Mouse (Mus musculus) c-Kit-positive CD71-negative TER-119-negative erythroid progenitor cells, embryonic 14.5 days (primary cell): ENCODE data around the gene Gm9936.
A peak's percentile ranks its signal among the peaks of the same experiment; 100 is the strongest.
"Not testable (repeated sequence)": the region's sequence is repeated elsewhere in the genome, so short reads cannot be mapped to it uniquely, and the experiment has no call there.

Experiments used
- DNase-seq: peaks from one replicate; pipeline ENCODE4 v3.0.0-alpha.2; 2013; ENCODE audit warnings: low read depth

The Gm9936 gene

DNA sequence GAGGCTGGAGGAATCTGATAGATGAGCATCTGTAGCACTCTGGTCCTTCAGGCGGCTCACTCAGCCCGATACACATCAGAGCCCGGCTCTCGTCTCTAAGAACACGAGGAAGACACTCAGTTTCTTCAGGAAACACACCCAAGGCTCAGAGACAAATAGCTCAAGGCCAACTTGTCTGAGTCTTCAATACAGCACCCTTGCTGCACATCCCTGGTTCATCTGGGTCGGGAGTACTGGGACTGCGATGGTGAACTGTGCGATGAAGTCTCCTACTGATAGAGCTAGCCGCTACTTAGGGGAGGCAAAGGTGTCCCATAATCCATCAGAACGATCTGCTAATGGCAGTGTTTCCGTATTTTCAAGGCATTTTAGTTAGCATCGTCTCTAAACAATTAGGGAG, at the start of gene Gm9936:
Gm9936 (minus strand) TSS at position 101 of the 400 bp plus-strand sequence.
- no peak for DNase-seq

GRCm38 (mm10) chr5:114902413-114902812, 43.9 kb upstream of the Gm9936 start:
- no peak for DNase-seq

- DNase-seq, result no peak
These were observed 40.4 kb upstream of the Gm9936 start for GRCm38 (mm10) chr5:114898857-114899256.

GRCm38 (mm10) chr5:114897374-114897793, 38.9 kb upstream of the Gm9936 start:
- DNase-seq, result no peak

- no peak for DNase-seq
These were observed 38.3 kb upstream of the Gm9936 start, which contains the start of gene Oasl2 for GRCm38 (mm10) chr5:114896688-114897373. Gene Oasl2, plus strand, starts transcription at chr5:114896936.

DNA sequence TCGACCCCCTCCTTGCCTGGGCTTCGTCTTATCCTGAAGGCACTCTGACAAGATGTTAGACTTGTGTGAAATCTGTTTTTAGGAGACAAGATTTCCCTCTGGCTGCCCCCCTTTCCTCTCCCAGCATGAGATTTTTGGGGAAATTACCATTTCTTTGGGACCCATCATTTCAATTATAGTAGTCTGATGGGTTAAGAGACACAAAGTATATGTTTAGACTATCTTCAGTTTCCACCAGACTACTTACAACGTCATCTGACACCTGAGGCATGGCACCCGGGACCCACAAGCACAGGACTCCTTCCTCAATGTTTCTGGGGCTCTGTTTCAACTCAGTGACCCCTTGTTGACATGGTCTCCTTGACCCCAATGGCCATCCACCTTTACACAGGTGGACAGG, 37.1 kb upstream of the Gm9936 start:
- DNase-seq, result no peak

- DNase-seq, result no peak
These were observed 30.5 kb upstream of the Gm9936 start for GRCm38 (mm10) chr5:114888995-114889394.

DNA sequence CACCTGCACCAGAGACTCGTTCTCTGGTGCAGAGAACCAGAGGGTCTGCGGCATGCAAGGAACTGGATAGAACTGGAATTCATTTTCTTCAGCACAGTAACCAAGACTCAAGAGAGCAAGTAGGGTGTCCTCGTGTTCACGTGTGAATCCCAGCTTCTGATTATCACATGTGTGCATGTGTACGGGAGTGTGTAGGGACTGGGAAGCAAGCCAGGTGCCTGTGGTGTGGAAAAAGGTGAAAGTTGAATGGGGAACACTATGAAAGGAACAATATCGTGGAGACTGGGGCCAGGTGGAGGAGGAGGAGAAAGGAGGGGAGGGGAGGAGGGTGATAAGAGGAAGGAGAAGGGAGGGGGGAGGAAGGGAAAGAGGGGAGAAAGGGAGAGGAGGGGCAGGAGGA, 28.3 kb upstream of the Gm9936 start:
- no peak for DNase-seq

GRCm38 (mm10) chr5:114883022-114883421, 24.5 kb upstream of the Gm9936 start:
- no peak for DNase-seq

DNA sequence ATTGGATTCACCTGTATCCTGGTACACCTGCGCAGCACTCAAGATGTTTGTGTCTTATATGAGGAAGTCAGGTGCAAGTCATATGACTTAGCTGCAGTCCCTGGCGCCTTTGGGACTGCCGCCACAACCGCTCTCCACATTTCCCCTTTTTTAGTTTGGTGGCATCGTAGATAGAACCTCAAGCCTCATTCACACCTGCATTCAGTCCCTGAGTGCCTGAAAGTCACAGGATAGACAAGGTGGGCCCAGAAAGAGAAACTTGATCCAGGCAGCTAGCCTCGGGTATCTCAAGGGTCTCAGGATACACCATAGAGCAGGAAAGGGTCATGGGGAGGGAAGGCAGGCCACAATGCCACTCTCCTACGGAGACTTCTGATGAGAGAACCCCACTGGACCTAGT, 23.8 kb upstream of the Gm9936 start:
- DNase-seq, result not testable (repeated sequence)

DNA sequence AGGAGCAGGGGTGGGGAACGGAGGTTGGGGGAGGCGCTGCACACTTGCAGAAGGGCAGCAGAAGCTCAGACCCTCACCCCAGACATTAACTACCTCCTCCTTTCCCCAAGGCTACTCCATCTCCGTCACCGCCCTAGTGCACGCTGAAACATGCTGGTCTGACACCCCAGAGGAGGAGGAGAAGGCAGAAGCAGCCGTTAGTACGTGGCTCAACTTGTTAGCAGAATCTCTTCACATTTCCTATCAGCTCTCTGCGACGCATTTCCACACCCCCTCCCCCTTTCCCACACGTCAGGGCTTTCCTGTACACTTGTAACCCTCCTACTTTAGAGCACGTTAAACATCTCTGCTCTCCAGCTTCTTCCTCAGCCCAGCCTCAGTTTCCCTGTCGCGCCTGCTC, 20.9 kb upstream of the Gm9936 start:
- no peak for DNase-seq

- no peak for DNase-seq
These were observed 19.0 kb upstream of the Gm9936 start for GRCm38 (mm10) chr5:114877487-114877886.

DNA sequence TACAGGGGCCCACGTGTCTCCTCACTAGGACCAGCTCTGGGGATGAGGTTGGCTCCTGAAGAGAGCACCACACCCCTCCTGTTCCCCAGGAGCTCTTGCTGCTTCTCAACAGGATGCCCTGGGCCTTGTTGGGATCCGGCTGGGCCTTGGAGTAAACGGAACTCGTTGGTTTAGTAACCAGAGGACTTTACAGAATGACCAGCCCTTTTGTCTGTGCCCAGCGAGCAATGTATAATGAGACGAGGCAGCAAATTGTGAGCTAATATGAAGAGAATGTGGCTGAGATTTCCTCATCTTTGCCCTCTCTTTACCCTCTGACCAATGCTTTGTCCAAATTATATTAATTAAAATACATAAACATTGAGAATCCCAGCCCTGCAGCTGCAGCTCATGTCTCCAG, 17.8 kb upstream of the Gm9936 start:
- DNase-seq, result no peak

DNA sequence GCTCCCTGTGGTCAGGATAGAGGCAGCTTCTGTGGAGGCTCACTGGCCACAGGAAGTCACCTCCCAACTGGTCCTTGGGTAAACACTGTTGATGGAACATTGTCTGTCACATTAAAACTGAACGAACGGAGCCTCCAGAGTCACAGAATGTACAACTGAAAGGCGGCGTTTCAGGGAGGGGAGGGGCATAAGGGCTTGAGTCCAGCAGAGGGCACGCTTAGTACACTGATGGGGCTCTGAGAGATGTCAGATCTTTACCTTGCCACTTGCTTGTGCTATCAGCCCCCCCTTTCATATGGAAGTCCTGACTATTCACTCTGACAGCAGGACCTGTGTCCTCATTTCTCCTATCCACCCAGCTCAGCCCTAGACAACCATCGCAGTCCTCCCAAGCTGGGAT, 17.4 kb upstream of the Gm9936 start:
- DNase-seq, result no peak

DNA sequence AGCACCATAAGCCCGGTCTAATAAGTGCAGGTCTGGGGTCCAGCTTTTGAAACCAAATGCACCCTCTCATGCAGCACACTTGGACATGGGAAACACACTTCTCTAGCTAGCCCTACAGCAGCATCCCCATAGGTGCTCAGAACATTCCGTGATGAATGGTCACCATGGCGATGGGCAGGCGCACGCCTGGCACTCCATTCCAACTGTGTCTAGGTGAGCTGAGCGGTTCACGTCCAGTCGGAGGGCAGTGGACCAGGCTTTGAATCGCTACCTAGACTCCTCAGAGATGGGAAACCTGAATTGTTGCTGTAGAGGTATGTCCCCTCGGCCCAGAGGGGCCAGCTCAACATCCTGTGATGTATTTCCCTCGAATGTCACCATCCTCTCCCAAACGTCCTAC, 6.8 kb upstream of the Gm9936 start:
- no peak for DNase-seq

GRCm38 (mm10) chr5:114864813-114865212, 6.3 kb upstream of the Gm9936 start:
- DNase-seq, result no peak

DNA sequence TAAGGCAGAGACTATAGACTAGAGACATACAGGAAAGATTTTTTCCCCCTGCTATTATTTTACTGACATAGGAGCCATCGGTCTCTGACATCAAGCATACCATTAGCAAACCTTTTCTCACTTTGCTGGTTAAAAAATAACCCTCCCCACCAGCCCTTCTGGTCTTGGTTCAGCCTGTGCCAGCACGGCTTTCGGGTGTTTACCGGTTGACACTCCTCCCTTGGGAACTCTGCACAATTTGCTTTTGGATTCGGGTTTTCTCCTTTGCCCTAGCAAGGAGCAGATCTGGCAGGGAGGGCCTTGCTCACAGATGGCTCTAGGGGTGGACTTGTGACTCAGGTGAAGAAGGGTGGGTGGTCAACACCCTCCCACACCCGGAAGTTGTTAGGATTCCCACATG, 3.2 kb upstream of the Gm9936 start:
- DNase-seq, result no peak

GRCm38 (mm10) chr5:114859253-114859652, 771 bp upstream of the Gm9936 start:
- DNase-seq, result peak; percentile 53

- DNase-seq, result not testable (repeated sequence)
These were observed 5.1 kb downstream of the Gm9936 start, which contains the start of gene 4930519G04Rik for GRCm38 (mm10) chr5:114853364-114853763. Gene 4930519G04Rik, plus strand, starts transcription at chr5:114853664.

- no peak for DNase-seq
These were observed 6.8 kb downstream of the Gm9936 start for GRCm38 (mm10) chr5:114851565-114852236.

DNA sequence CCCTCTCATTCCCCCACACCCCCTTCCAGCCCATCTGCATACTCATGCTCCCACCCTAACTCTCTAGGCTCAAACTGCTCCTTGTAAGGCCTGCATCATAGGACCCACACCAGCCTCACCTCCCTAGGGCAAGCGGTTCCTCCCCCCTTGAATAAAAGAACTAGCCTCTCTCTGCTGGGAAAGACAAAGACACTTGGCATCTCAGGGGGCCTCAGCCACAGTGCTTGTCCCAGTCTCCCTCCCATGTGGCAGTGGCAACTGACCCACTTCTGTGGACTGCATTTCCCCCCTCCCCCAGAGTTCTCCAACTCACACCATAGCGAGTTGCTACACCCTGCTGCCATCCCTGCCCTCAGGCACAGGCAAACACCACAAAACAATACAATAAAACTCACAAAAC, 14.1 kb downstream of the Gm9936 start:
- not testable (repeated sequence) for DNase-seq

GRCm38 (mm10) chr5:114842674-114843073, 15.8 kb downstream of the Gm9936 start:
- DNase-seq, result no peak

DNA sequence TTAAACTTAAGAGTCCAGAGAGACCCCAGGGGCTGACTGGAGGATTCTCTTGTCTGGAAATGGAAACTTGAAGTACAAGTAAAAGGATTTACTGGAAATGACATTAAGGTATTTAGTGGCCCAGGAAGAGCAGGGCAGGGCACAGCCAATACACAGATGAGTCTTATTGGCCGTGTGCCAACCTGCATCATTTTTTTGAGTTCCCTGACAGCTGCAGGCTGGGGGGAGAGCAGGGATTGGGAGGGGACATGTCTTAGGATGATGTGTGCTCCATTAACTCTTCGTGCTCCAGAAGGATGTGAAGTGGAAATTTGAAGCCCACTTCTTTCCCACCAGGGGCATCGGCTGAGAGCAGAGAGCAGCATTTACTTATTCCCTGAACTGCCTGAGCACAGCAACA, 16.3 kb downstream of the Gm9936 start:
- not testable (repeated sequence) for DNase-seq

- DNase-seq, result not testable (repeated sequence)
These were observed 18.0 kb downstream of the Gm9936 start for GRCm38 (mm10) chr5:114840481-114840880.
